Mouse (Mus musculus) CH12F3 (cell line): ENCODE results near the gene Lzts3.

ENCODE experiments used
- in situ Hi-C: fragments of 300-500 bp; cut with MboI; formaldehyde crosslinking; loops from 2 replicates; pipeline ENCODE4 v1.14.3; 2020; ENCODE audit warnings: low sequenced_read_pairs

Lzts3 gene

DNA sequence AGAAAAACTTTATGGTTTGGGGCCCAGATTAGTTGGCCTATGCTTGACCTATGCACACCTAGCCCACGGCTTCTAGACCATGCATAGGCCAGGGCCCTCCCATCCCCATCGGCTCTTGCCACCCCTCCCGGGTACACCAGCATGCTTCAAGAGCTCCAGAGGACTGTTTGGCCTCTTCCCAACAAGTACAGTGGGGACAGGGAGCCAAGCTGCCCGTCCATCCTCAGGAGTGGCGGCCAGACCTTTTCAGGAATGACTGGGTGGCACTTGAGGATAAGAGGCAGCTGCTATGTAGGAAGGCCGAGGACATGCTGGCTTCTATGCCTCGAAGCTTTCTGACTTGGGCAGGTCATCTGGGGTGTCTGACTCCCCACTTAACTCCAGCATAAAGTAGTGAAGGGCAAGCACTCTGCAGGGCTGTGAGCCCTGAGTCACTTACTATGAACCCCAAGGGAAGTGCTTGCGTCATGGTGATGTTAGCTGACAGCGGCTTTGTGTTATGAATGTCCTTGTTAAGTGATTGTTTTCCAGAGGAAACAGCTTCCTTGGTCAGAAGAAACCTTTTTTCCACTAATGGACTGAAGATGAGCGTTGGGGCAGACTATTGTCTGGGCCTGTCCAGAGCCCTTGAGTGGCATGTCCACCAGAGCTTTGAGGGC is 58.6 kb downstream of the Lzts3 start:
- in situ Hi-C loops: no loop called here
